Mouse (Mus musculus): ENCODE data around the gene Tnfaip2. TPM values are rescaled to one million over a fixed set of nuclear protein-coding genes. Genes with fewer than 3 reads are reported as not detected.

The Tnfaip2 gene
- total RNA-seq, 2 experiments from 2014 or later, result 34.8 to 40.4 TPM

GRCm38 (mm10) chr12:111428364-111428763 is 13.9 kb upstream of the Tnfaip2 start:
- no peak for DNase-seq

GRCm38 (mm10) chr12:111428961-111429911 is 13.0 kb upstream of the Tnfaip2 start:
- DNase-seq, result peak; percentile 60

- peak; percentile 53 for DNase-seq
These were observed 12.0 kb upstream of the Tnfaip2 start for GRCm38 (mm10) chr12:111430049-111430867.

GRCm38 (mm10) chr12:111430868-111431817 is 11.1 kb upstream of the Tnfaip2 start:
- DNase-seq, result peak; percentile 75

GRCm38 (mm10) chr12:111432097-111432496 is 10.2 kb upstream of the Tnfaip2 start:
- no peak for DNase-seq

- DNase-seq, result no peak
These were observed 9.4 kb upstream of the Tnfaip2 start for GRCm38 (mm10) chr12:111432751-111433331.

- no peak for DNase-seq
These were observed 8.0 kb upstream of the Tnfaip2 start for GRCm38 (mm10) chr12:111434164-111434744.

GRCm38 (mm10) chr12:111434745-111435327 is 7.4 kb upstream of the Tnfaip2 start:
- no peak for DNase-seq

GRCm38 (mm10) chr12:111436170-111436569 is 6.1 kb upstream of the Tnfaip2 start:
- no peak for DNase-seq

GRCm38 (mm10) chr12:111436640-111437039 is 5.6 kb upstream of the Tnfaip2 start:
- no peak for DNase-seq

GRCm38 (mm10) chr12:111437222-111437900 is 4.9 kb upstream of the Tnfaip2 start:
- DNase-seq, result no peak

GRCm38 (mm10) chr12:111438850-111439249 is 3.4 kb upstream of the Tnfaip2 start:
- no peak for DNase-seq

GRCm38 (mm10) chr12:111440701-111441373 is 1.4 kb upstream of the Tnfaip2 start:
- no peak for DNase-seq

- DNase-seq, result no peak
These were observed 746 bp upstream of the Tnfaip2 start for GRCm38 (mm10) chr12:111441523-111441922.

GRCm38 (mm10) chr12:111443011-111443870 is 972 bp downstream of the Tnfaip2 start:
- DNase-seq, result no peak

GRCm38 (mm10) chr12:111443921-111444831 is 1.9 kb downstream of the Tnfaip2 start:
- no peak for DNase-seq

All from gastrocnemius, postnatal 25 days (tissue).